Mouse (Mus musculus) cerebellum, adult 11 months (tissue): ENCODE data around the gene Zmynd8.

Source experiments
- DNase-seq: peaks from one replicate; pipeline ENCODE4 v3.0.0; 2022

Zmynd8 gene

DNA sequence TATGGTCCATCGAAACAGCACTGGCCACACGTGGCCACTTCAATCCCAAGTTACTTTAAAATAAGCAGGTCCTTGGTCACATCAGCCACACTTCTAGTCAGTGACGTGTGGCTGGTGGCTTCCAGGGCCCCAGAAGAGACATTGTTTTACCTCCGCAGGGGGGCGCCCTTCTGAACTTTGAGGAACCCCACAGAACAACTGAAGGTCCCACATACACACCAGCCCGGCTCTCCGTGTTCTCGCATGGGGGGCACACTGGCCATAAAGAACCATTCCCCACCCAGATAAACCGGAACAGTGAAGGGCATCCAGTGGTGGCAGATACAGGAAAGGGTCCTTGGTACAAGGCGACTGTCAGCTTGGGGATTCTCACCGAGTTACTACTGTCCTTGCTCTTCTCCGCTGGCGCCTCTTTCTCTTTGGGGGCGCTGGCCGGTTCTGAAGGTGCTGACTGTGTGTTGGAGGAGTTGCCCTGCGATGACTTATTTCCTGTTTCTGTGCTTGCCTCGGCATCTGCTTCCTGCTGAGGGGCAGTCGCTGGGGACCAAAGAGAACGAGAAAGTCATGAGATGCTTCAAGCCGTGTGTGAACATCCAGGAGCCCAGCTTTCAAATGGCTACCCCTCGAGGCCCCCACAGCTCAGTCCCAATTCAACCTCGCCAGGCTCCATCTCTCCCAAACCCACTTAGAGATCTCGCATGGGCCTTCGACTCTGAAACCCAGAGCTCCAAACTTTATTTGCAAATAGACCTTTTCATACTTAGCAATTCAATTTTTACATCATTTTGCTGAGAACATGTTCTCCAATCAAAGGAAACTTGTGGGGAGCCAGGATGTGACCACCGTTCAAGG lies 106.2 kb downstream of the Zmynd8 start:
- DNase-seq, result no peak

DNA sequence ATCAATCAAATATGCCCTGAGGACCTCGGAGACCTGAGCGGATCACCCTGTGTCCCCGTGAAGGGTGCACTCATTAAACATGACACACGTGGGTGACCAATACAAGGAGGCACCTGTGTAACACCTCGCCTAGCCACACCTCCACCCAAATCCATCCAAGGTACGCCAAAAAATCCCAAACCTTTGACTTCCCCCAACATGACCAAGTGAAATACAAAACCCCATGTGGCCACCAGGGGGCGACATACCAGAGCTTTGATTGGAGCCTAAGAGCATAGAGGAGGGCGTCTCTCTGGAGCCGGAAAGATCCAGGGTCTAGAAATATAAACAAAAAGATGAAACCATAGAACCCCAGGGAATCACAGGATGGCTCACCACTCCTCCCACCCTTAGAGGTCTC lies 107.2 kb downstream of the Zmynd8 start:
- peak; percentile 43 for DNase-seq

DNA sequence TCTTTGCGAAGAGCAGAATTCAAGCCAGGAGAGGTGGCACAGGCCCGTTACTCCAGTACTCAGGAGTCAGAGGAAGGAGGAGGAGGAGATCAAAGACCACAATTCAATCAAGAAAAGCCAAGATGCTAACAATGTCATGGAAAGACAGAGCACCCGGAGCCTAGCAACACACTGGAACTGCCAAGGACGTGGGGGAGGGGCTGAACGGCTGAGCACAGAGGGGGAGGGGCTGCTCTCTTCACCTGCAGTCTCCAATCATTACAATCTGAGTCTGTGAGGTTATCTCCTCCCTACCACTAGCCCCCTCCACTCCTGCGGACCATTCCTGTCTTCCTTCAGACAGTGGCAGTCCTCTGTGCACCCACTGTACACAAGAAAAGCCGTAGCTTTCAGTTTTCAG lies 107.8 kb downstream of the Zmynd8 start:
- no peak for DNase-seq

DNA sequence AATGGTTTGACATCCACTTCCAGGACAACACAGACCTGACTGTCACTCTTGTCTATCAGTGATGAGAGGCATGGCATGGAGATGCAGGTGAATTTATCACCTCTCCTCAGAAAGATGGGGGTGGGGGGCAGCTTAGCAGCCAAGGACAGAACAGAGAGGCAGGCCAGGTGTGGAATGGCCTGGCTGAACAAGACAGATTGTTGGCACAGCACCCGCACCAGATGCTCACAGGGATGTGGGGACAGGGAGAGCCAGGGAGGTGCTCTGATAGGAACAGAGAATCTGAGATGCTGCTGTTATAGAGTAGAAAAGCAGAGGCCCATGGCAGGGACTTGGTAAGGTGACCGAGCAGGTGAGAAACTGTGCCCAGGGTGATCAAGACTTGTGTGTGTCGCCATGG lies 109.1 kb downstream of the Zmynd8 start:
- no peak for DNase-seq

DNA sequence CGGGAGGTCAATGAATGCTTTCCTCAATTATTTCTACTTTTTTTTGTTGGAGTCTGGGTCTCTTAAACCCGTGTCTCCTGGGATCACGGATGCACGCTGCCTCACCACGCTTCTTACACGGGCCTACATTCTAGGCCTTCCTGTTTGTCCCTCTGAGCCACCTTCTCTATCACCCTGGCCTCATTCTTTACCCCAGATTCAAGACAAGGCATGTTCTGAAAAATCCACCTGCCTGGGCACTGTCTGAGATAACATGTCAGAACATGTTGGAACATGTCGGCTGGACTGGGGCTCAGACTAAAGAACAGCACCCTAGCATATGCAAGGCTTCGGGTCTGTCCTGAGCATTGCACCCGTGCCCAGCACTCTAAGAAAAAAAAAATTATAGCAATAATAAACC lies 110.0 kb downstream of the Zmynd8 start:
- no peak for DNase-seq

DNA sequence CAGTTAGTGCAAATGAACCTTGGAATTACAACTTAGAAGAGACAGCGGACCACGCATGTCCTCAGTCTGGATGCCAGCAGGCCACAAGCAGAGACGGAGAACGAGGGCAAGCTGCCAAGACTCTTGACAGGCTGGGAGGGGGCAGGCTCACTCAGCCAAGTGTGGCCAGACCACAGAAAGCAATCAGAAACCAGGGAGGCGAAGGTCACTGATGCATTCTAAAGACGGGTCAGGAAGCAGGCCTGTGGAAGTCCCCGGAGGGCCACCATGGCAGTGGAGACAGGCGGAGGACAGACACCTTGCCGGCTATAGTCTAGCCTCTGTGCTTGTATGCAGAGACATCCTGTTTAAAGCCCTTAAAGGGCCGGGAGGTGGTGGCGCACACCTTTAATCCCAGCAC lies 110.8 kb downstream of the Zmynd8 start:
- DNase-seq, result peak; percentile 86

DNA sequence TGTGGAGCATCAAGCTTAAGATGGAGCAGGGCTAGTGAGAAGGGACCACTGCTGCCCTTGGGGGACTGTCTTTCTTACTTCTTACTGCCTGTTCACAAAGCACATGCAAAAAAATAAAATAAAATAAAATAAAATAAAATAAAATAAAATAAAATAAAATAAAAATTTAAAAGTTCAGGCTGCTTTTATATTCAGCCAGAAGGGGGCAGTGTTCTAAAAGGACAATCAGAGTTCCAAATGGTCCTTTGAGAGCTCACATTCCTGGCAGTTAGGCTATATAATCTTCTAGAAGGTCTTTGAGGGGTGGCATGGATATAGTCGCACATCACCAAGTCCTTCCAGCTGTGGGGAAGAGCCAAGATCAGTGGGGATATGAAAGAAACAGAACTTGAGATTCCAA lies 112.3 kb downstream of the Zmynd8 start:
- no peak for DNase-seq

DNA sequence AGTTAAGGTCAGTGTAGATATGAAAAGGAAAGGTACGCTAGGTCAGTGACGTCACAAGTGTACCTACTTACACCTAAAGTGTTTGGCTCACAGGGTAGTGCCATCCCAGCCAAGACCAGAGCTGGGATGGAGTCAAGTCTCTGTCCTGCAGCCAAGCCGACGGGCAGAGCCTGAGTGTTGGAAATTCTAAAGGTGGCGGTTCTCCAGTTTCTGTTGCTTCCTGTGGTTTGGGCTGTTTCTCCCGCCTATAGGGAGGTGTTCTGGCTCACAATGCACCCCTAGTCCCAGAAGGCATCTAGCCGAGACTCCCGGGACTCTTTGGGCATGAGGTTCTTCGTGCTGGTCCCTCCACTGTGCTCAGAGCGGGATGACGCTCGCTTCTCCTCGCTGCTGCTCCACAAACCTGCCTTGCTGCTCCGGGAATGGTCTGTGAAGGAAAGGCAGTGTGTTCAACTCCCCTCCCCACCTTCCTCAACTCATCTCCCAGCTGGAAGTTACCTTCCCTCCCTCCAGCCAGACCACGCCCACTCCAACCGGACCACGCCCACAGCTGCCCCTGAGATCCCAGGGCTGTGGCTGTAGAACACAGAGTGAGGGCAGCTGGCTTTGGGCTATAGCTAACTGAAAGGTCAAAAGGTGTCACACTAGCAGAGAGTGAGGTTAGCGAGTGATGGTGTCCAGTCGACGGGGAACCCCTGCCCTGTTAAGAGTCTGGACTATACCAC lies 113.3 kb downstream of the Zmynd8 start:
- DNase-seq, result no peak

DNA sequence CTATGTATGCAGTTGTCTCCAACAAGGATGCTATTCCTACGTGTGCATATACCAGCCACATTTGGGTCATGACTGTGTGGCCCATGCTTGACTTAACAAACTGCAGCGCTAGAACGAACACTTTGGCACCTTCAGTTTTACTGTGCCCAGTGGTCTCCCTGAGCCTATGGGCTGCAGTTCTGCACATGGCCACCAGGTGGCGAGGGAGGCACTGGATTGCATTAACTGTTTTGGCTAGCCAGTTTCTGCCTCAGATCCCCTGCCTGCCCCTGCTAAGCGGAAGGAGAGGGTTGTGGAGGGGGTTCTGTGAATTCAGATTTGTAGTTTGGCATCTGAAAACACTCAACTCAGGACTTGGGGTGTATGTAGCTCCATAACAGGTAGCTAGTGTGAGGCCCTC lies 116.5 kb downstream of the Zmynd8 start:
- peak; percentile 63 for DNase-seq

DNA sequence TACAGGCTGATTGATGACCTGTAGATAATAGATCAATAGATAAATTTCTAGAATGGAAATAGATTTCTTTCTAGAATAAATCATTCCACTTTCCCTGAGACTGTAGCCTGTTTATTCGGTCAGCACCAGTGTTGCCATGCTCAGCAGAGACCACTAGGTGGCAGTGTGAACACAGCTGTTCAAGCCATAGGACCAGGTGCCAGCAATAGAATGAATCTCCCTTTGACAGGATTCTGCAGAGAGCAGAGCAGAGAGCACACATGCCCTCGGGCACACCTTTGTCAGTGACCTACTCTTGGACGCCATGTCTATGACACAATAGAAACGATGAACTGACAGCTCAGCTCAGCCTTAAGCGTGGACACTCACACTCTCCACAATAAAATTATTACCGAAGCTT lies 119.9 kb downstream of the Zmynd8 start:
- DNase-seq, result peak; percentile 74

DNA sequence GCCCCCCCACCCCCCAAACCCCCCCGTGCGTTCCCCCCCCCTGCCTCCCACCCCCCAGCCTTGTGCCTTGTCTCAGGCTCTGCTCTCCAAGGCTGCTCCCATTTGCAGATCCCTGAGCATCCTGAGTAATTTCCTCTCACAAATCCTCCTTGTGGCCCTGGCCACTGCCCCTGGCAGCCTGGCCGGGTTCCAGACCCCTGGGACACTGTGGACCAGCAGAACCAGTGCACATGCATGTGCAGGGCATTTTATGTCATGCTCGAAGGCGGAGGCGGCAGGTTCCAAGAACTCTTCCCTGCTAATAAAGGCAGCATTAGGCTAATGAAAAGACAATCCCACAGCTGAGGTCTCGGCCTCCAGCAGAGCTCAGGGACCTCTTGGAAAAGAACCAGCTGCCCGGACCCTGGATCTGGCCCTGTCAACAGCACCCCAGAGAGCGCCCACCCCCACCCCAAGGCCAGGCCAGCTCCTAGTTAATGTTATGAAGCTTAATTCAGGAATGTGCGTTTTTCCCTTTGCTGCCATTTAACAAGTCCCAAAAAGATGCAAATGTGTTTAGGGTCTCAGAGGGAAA lies 129.4 kb downstream of the Zmynd8 start:
- DNase-seq, result no peak

DNA sequence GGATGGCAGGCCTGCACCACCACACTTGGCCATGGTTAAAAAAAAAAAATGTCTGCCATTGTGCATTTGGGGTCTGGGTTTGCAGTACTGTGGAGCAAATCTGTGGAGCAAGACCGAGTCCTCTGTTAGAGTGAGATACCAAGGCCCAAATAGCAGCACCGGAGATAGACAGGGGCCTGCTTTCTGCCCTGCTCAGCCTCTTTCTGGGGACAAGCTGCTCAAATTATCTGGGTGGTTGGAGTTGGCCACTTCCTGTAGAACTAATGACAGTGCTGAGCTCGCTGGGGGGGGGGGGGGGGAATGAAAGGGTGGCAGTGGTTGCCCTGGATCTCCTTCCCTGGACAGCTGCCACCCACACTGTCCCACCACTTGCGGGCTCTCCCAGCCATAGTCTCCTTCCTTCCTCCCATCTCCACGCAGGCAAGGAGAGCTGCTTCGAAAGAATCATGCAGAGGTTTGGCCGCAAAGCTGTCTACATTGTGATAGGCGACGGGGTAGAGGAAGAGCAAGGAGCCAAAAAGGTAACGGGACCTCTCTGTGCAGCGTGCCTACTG lies 129.9 kb downstream of the Zmynd8 start:
- no peak for DNase-seq

DNA sequence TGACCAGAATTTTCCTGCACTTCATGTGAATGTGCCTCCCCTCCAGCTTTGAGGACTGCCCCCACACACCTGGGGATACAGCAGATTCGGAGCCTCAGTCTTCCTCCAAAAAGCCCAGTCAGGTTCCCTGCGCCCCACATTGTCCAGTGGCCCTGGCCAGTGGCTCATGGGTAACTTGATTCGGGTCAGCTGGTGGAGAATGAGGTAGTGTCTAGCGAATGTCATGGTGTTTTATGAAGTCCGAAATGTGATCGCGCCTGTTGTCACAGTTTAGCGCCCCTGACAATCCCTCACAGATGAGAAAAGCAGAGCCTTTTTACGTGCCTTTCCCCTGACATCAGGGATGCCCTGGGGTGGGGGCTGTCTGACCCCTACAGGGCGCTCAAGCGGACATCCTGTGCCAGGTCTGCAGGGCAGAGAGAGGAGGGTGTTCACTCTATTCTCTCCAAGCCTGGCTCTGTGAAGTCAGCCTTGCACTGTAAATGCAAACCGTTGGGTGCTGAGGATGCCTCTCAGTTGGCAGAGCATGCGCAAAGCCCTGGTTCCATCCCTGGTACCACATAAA lies 139.3 kb downstream of the Zmynd8 start:
- DNase-seq, result no peak

DNA sequence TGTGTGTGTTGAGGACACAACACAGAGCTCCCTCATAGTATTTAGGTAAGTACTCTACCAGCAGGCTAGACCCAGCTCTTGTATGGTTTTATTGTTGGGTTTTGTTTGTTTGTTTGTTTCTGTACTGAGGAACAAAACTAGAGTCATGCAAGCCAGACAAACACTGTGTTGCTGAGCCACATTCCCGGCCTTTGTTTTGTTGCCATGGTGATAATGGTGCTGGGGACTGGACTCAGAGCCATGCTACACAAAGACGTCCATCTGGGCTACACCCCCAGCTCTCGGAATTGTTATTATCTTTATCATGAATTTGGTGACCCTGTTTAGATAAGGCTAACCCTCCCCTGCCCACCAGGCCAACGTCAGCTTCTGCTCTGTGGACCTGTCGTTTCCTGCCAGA lies 140.3 kb downstream of the Zmynd8 start:
- DNase-seq, result no peak

DNA sequence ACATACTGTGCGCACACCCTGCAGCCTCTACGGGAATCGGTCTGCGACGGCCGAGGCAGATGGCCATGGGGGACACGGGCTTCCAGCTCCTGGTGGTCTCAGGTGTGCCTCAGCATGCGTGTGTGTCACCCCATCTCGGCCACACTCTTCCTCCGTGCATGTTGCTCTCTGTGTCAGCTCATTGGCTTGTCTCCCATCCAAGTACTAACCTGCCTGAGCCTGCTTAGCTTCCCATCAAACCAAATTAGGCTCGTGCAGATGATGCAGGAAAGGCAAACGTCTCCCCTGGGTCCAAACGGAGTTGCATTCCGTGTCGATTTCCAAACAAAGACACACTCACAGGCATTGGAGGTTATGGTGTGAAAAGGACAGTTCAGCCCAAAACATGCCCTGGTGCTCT lies 141.0 kb downstream of the Zmynd8 start:
- no peak for DNase-seq

DNA sequence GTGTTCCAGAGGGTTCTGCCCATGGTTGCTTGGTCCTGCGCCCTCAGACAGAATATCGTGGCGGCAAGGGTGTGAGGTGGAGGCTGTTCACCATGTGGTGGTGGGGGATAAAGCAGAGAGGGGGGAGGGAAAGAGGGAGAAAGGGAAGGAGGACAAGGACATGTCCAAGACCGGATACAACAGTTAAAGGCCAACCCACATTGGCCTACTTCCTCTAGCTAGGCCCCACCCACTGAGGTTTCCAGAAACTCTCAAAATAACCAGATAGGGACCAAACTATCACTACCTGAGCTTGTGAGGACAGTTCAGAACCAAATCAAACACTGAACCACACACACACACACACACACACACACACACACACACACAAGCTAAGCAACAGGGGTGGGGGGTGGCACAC lies 146.1 kb downstream of the Zmynd8 start:
- no peak for DNase-seq

DNA sequence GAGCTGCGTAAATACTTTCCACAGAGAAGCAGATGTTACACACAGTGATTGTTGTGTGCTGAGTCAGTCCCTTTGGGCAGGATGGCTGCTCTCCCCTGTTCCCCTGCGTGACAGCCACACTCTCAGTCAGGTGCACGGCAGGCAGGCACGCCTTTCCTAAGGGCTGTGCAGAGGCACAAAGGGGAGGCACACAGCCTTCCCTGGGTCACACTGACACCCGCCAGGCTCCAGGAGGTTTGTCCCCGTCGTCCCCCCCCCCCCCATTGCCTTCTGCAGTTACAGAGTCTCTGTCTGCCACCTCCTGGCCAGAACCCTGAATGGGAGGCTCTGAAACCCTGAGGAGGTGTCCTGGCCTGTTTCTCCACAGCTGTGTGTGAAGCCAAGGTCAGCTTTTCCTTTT lies 147.7 kb downstream of the Zmynd8 start:
- DNase-seq, result peak; percentile 3

DNA sequence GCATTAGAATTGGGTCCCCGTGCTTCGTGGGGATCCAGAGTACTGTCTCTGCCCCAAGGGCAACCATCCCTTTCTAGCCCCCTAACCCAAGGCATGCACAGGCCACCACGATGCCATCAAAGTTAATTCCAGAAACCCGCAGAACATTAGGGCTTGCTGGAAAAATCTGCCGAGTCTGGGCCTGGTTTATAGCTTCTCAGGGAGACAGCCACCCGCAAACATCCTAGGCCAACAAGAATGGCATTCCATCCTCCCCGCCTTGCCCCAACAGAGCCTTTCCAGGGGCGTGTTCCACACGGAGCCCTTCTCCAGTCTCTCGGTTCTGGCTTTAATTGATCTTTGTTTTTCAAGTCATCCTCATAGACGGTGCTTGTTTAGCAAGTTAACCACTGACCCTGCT lies 150.4 kb downstream of the Zmynd8 start:
- DNase-seq, result no peak

DNA sequence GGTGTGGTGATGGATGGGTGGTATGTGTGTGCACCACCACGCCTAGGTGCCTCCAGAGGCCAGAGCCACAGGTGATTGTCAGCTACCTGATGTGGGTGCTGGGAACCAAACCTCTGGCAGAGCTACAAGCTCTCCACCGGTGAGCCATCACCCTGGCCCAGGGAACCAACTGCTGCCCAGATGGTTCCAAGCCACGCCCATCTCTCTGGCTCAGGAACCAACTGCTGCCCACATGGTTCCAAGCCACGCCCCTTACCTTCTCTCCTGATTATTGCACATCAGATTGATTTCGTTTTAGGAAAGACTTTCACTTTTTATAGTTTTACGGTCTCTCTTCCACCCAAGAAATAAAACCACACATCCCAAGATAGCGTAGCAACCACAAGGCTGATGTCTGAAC lies 150.8 kb downstream of the Zmynd8 start:
- no peak for DNase-seq

DNA sequence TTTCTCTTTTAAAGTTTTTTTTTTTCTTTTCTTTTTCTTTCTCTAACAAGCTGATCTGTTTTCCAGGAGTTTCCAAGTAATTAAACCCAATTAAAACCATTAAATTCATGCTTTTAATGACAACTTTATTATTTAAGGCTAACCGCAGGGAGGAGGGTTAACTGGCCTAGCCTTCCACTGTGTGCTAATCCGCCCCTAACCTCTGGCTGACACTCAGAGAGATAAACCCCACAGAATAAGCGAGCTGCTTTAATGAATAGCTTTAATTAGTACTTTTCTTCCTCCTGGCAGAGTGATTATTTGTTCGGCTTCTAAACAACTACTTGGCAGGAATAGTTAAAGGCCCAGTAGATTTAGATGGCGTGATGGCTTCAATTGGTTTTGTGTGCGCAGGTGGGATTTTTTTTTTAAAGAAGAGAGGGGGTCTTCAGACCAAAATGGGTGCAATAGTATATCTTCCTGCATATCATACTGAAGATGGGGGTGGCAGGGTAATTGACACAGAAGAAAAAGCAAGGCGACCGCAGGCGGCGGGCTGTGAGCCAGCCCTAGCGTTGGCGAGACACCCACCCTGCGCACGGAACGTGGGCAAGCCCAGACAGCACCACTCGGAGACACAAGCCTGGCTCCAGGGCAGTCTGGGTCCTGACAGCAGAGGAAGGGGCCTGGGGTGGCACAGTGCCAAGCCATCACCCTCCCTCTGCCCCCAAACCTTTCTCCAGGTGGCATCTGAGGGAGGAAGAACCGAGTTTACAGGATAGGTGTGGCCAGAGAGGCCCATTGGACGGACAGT lies 153.3 kb downstream of the Zmynd8 start:
- DNase-seq, result no peak

DNA sequence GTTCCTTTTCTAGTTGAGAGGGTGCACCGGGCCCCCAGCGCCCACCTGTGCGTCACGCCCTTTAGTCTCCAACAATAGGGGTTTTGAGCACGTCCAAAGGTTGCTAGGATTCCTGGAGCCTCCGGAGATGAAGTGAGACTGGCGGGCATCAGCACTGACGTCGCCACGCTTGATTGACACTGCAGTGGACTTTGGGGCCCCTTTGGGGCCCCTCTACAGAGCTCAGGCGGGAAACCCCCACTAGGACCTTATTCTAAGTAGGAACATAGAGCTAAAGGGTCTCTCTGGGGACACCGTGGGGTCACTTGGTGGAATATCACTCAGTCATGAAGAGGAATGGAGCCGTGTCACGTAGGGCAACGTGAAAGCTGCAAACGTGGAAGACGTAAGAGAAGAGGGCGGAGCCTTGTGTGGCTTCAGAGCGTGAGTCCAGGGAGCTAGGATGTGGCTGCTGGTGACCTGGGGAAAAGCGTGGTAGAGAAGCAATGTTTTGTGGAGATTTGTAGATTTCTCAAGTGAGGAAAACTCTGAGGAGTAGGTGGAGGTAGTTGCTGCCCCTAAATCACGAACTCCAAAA lies 156.5 kb downstream of the Zmynd8 start:
- DNase-seq, result no peak

DNA sequence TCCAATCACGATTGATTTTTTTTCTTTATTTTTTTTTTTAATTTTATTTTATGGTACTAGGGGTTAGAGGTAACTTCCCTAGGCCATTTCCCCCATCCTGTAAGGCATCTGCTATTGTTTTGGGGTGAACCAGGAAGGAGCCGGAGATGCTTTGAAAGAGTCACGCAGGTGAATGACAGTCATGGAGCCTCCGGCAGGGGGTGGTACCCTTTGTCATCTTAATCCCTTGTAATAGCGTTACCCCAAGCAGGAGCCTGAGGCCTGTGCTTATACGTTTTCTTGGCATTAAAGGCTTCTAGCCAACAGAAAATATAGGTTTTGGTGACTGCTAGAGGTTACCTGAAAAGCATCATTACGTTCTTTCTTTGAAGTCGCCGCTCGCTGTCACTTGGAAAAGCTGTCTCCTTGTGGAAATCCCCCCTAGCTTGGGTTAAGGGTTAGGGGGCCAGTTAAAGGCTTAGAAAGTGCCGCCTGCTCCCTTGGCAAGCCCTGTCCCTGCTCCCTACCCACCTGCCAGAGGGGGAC lies 157.2 kb downstream of the Zmynd8 start:
- DNase-seq, result no peak
